Mouse (Mus musculus) limb, embryonic 14.5 days (tissue): ENCODE results near the gene Mpi. TPM values are rescaled to one million over a fixed set of nuclear protein-coding genes. Genes with fewer than 3 reads are reported as not detected.

Experiments
- ATAC-seq: fragments of 200-750 bp; cut with Nextera tagmentation; 2 replicates; pipeline ENCODE4 v1.8.0; 2017; ENCODE audit warnings: low read depth, moderate number of reproducible peaks, moderate TSS enrichment; ENCODE audit not compliant: low FRiP score
- DNase-seq: peaks from one replicate; pipeline ENCODE4 v3.0.0-alpha.2; 2015; ENCODE audit warnings: low spot score
- H3K27ac ChIP-seq: fragments of 300-500 bp; sonication (generic); replicated peaks from 2 replicates; pipeline ENCODE4 v1.5.1; 2014; ENCODE audit warnings: low read depth, mild to moderate bottlenecking, low read length, moderate library complexity, mixed read lengths
- H3K27me3 ChIP-seq: fragments of 300-500 bp; sonication (generic); 2 replicates; pipeline ENCODE4 v1.6.1; 2014; ENCODE audit warnings: low read length, mixed read lengths; ENCODE audit not compliant: control insufficient read depth, insufficient read depth
- H3K36me3 ChIP-seq: fragments of 300-500 bp; sonication (generic); 2 replicates; pipeline ENCODE4 v1.6.1; 2014; ENCODE audit warnings: mild to moderate bottlenecking, low read length, moderate library complexity, mixed read lengths; ENCODE audit not compliant: control insufficient read depth, insufficient read depth
- H3K4me1 ChIP-seq: fragments of 300-500 bp; sonication (generic); 2 replicates; pipeline ENCODE4 v1.6.1; 2014; ENCODE audit warnings: antibody characterized with exemption, low read length, mixed read lengths; ENCODE audit not compliant: control insufficient read depth, insufficient read depth
- H3K4me2 ChIP-seq: fragments of 300-500 bp; sonication (generic); replicated peaks from 2 replicates; pipeline ENCODE4 v1.6.1; 2014; ENCODE audit warnings: low read depth, mild to moderate bottlenecking, low read length, moderate library complexity; ENCODE audit not compliant: severe bottlenecking
- H3K4me3 ChIP-seq: fragments of 300-500 bp; sonication (generic); replicated peaks from 2 replicates; pipeline ENCODE4 v1.5.1; 2014; ENCODE audit warnings: low read length
- H3K9ac ChIP-seq: fragments of 300-500 bp; sonication (generic); 2 replicates; pipeline ENCODE4 v1.6.1; 2014; ENCODE audit warnings: mild to moderate bottlenecking, low read depth, low read length, moderate library complexity; ENCODE audit not compliant: severe bottlenecking
- H3K9me3 ChIP-seq: fragments of 300-500 bp; sonication (generic); 2 replicates; pipeline ENCODE4 v1.6.1; 2016; ENCODE audit warnings: low read length; ENCODE audit not compliant: control insufficient read depth
- POLR2A ChIP-seq: fragments of 200-500 bp; IDR thresholded peaks from 2 replicates; pipeline ENCODE4 v1.8.0; 2012; ENCODE audit warnings: inconsistent platforms, mild to moderate bottlenecking, moderate library complexity, borderline replicate concordance; ENCODE audit not compliant: insufficient read depth, insufficient read length; ENCODE audit errors: extremely low read depth
- WGBS: fragments of 180-500 bp; shearing (Covaris S2); extraction: QIAGEN DNeasy Blood & Tissue Kit; methylation state at CpG from one replicate; pipeline ENCODE4 v1.1.7; 2014; 5-methylcytosine and 5-hydroxymethylcytosine counted together
- polyA plus RNA-seq, 2 experiments: library from polyadenylated mRNA; depleted of rRNA in 1 of 2; stranded (reverse) in 1 of 2; unstranded in 1 of 2; fragments of >200 nt; fragmentation: Nextera tagmentation in 1 of 2; extraction: Ambion mirVana in 1 of 2; gene quantifications; 2 replicates each; pipeline versions ENCODE4 v1.2.1 to v1.2.3; 2012 to 2014

Mpi gene
- polyA plus RNA-seq, 2 experiments, result 34.4 to 51.0 TPM

GRCm38 (mm10) chr9:57503622-57504380 lies 48.8 kb downstream of the Mpi start, which contains the start of gene Rpp25:
Rpp25 (plus strand) TSS chr9:57504026.
- WGBS, result 2% methylated on average over 42 of the region's 46 CpGs
- peak within 1 kb of the TSS; percentile 46 for H3K4me3 ChIP-seq
- H3K9me3 ChIP-seq, result no peaks in the 10 kb centered on the region
- H3K27ac ChIP-seq, result no peak within 1 kb of the TSS
- peaks cover 76% of the 10 kb centered on the region for H3K27me3 ChIP-seq
- no peak for TF ChIP-seq POLR2A
- peaks cover 21% of the 10 kb centered on the region for H3K4me1 ChIP-seq
- peak within 1 kb of the TSS; percentile 41 for H3K9ac ChIP-seq
- ATAC-seq (peak; percentile 70), DNase-seq (peak; percentile 36)
- H3K4me2 ChIP-seq, result peak within 1 kb of the TSS; percentile 95
- H3K36me3 ChIP-seq, result no peaks in the 10 kb centered on the region

- DNase-seq, result no peak
- H3K9ac ChIP-seq, result no peak overlapping the region
- 1% methylated on average over 23 of the region's 23 CpGs for WGBS
- H3K27ac ChIP-seq, result no peak overlapping the region
- H3K4me1 ChIP-seq, result peaks cover 21% of the 10 kb centered on the region
- TF ChIP-seq POLR2A, result no peak
- peaks cover 78% of the 10 kb centered on the region for H3K27me3 ChIP-seq
- no peaks in the 10 kb centered on the region for H3K9me3 ChIP-seq
- H3K4me2 ChIP-seq, result peak overlapping the region; percentile 95
- peak; percentile 41; the same call in 1 of the 2 replicates for ATAC-seq
- peak overlapping the region; percentile 46 for H3K4me3 ChIP-seq
- no peaks in the 10 kb centered on the region for H3K36me3 ChIP-seq
These were observed 49.5 kb downstream of the Mpi start for GRCm38 (mm10) chr9:57502911-57503621.

- no peaks in the 10 kb centered on the region for H3K9me3 ChIP-seq
- H3K27me3 ChIP-seq, result peaks cover 78% of the 10 kb centered on the region
- H3K27ac ChIP-seq, result no peak overlapping the region
- no peak for TF ChIP-seq POLR2A
- no peak overlapping the region for H3K4me2 ChIP-seq
- ATAC-seq (no peak), DNase-seq (no peak)
- no peaks in the 10 kb centered on the region for H3K36me3 ChIP-seq
- H3K4me1 ChIP-seq, result peaks cover 21% of the 10 kb centered on the region
- WGBS, result under 1% methylated on average over 20 of the region's 20 CpGs
- no peak overlapping the region for H3K4me3 ChIP-seq
- H3K9ac ChIP-seq, result no peak overlapping the region
These were observed 50.7 kb downstream of the Mpi start for GRCm38 (mm10) chr9:57501861-57502260.

GRCm38 (mm10) chr9:57501452-57501851 lies 51.1 kb downstream of the Mpi start:
- H3K9ac ChIP-seq, result no peak overlapping the region
- H3K27ac ChIP-seq, result no peak overlapping the region
- ATAC-seq, result no peak
- TF ChIP-seq POLR2A, result no peak
- no peaks in the 10 kb centered on the region for H3K9me3 ChIP-seq
- 10% methylated on average over 13 of the region's 13 CpGs for WGBS
- no peak for DNase-seq
- H3K4me1 ChIP-seq, result peaks cover 21% of the 10 kb centered on the region
- H3K27me3 ChIP-seq, result peaks cover 75% of the 10 kb centered on the region
- H3K36me3 ChIP-seq, result no peaks in the 10 kb centered on the region
- no peak overlapping the region for H3K4me3 ChIP-seq
- no peak overlapping the region for H3K4me2 ChIP-seq

GRCm38 (mm10) chr9:57498536-57498935 lies 54.0 kb downstream of the Mpi start:
- 63% methylated on average over 7 of the region's 7 CpGs for WGBS
- H3K27me3 ChIP-seq, result peaks cover 47% of the 10 kb centered on the region
- no peak overlapping the region for H3K4me2 ChIP-seq

More at GRCm38 (mm10) chr9:57498536-57498935, 54.0 kb downstream of the Mpi start:
- no peak for TF ChIP-seq POLR2A
- H3K4me1 ChIP-seq, result peaks cover 13% of the 10 kb centered on the region
- H3K9me3 ChIP-seq, result no peaks in the 10 kb centered on the region
- no peak overlapping the region for H3K9ac ChIP-seq
- no peak for DNase-seq
- H3K4me3 ChIP-seq, result no peak overlapping the region
- H3K27ac ChIP-seq, result no peak overlapping the region
- no peak for ATAC-seq
- H3K36me3 ChIP-seq, result no peaks in the 10 kb centered on the region
